Comparison of ENCODE assay signal across 9 mouse cellular contexts in genomic region chr1:54747785-54748420, GRCm38 (mm10).
A peak's percentile ranks its signal among the peaks of the same experiment; 100 is the strongest.
DNase-seq lines count a peak whose midpoint lies in the region; ATAC-seq and TF ChIP-seq lines count a peak whose summit lies in the region.
"Had no signal": no experiment of that assay in that cellular context is flagged by ENCODE, and none has a peak within 500 bp of the region (broad histone marks: within the 10 kb centered on the region; RNA-seq: fewer than 3 reads in every experiment).

No protein-coding gene starts in this region.

- no peak overlapping the region for H3K4me3 ChIP-seq in liver, postnatal 0 days (ENCODE audit: low read depth, low read length)
- H3K4me3 ChIP-seq in intestine, embryonic 15.5 days (replicated peaks), result no peak overlapping the region
- H3K4me3 ChIP-seq in hindbrain, embryonic 11.5 days (ENCODE audit: low read depth, low read length), result no peak overlapping the region
- H3K4me3 ChIP-seq: midbrain, embryonic 12.5 days had no signal

- no peaks in the 10 kb centered on the region for H3K9me3 ChIP-seq in liver, postnatal 0 days (ENCODE audit: low read length)
- no peaks in the 10 kb centered on the region for H3K9me3 ChIP-seq in intestine, embryonic 15.5 days
- H3K9me3 ChIP-seq in hindbrain, embryonic 11.5 days (ENCODE audit: control insufficient read depth, low read length), result no peaks in the 10 kb centered on the region
- H3K9me3 ChIP-seq: midbrain, embryonic 12.5 days had no signal

- no peak overlapping the region for H3K27ac ChIP-seq in liver, postnatal 0 days (ENCODE audit: low read depth)
- H3K27ac ChIP-seq in intestine, embryonic 15.5 days, result no peak overlapping the region
- no peak overlapping the region for H3K27ac ChIP-seq in hindbrain, embryonic 11.5 days (ENCODE audit: low read depth, low read length)
- H3K27ac ChIP-seq: midbrain, embryonic 12.5 days had no signal

- H3K27me3 ChIP-seq in liver, postnatal 0 days (ENCODE audit: insufficient read depth, low read length), result no peaks in the 10 kb centered on the region
- H3K27me3 ChIP-seq in intestine, embryonic 15.5 days (replicated peaks), result no peaks in the 10 kb centered on the region
- H3K27me3 ChIP-seq in hindbrain, embryonic 11.5 days (ENCODE audit: control insufficient read depth, insufficient read depth, low read length), result no peaks in the 10 kb centered on the region
- H3K27me3 ChIP-seq: midbrain, embryonic 12.5 days had no signal

- no peak for TF ChIP-seq EP300 in liver, postnatal 0 days (IDR thresholded peaks at IDR 0.05; ENCODE audit: low read depth)

- no peak for TF ChIP-seq CTCF in liver, postnatal 0 days (IDR thresholded peaks at IDR 0.05; ENCODE audit: low read depth)

- H3K36me3 ChIP-seq in liver, postnatal 0 days (replicated peaks; ENCODE audit: insufficient read depth, low read length), result peaks cover 3% of the 10 kb centered on the region; the same call in 1 of the 2 replicates
- no peaks in the 10 kb centered on the region for H3K36me3 ChIP-seq in intestine, embryonic 15.5 days
- H3K36me3 ChIP-seq in hindbrain, embryonic 11.5 days (ENCODE audit: control insufficient read depth, insufficient read depth, low read length), result no peaks in the 10 kb centered on the region
- H3K36me3 ChIP-seq: midbrain, embryonic 12.5 days had no signal

- no peak overlapping the region for H3K4me2 ChIP-seq in liver, postnatal 0 days (ENCODE audit: low read depth, low read length)
- H3K4me2 ChIP-seq in intestine, embryonic 15.5 days (replicated peaks), result no peak overlapping the region
- H3K4me2 ChIP-seq in hindbrain, embryonic 11.5 days (replicated peaks; ENCODE audit: low read depth, low read length), result no peak overlapping the region
- H3K4me2 ChIP-seq: midbrain, embryonic 12.5 days had no signal

- ATAC-seq in liver, postnatal 0 days, result no peak
- ATAC-seq in common myeloid progenitor, adult 5-6 weeks (replicated peaks; ENCODE audit: low read depth, poor library complexity, severe bottlenecking), result peak; percentile 86
- ATAC-seq in intestine, embryonic 15.5 days, result peak; percentile 88
- no peak for ATAC-seq in hindbrain, embryonic 11.5 days (ENCODE audit: low FRiP score)

- DNase-seq in liver, result peak; percentile 11
- DNase-seq in liver, postnatal 0 days, result no peak
- DNase-seq in skeletal muscle tissue, adult 2 months (ENCODE audit: low read depth, low spot score), result peak; percentile 59
- no peak for DNase-seq in spleen, postnatal 10 days (ENCODE audit: low spot score in 2 of 2)
- DNase-seq in hindbrain, embryonic 11.5 days (ENCODE audit: low spot score), result no peak
- DNase-seq in cerebellum, postnatal 25 days, result no peak

- H3K4me1 ChIP-seq in liver, postnatal 0 days (ENCODE audit: insufficient read depth), result no peaks in the 10 kb centered on the region
- H3K4me1 ChIP-seq in intestine, embryonic 15.5 days (replicated peaks), result peaks cover 6% of the 10 kb centered on the region; the same call in 1 of the 2 replicates
- no peaks in the 10 kb centered on the region for H3K4me1 ChIP-seq in hindbrain, embryonic 11.5 days (replicated peaks; ENCODE audit: control insufficient read depth, insufficient read depth, low read length)
- H3K4me1 ChIP-seq: midbrain, embryonic 12.5 days had no signal

- H3K9ac ChIP-seq in liver, postnatal 0 days (replicated peaks), result no peak overlapping the region
- H3K9ac ChIP-seq in intestine, embryonic 15.5 days, result no peak overlapping the region
- no peak overlapping the region for H3K9ac ChIP-seq in hindbrain, embryonic 11.5 days (ENCODE audit: low read depth, low read length)
- H3K9ac ChIP-seq: midbrain, embryonic 12.5 days had no signal

- WGBS in liver, postnatal 0 days (ENCODE audit: insufficient replicate concordance), result 31% methylated on average over 8 of the region's 8 CpGs
- WGBS in intestine, embryonic 15.5 days, result 16% methylated on average over 8 of the region's 8 CpGs
- WGBS in hindbrain, embryonic 11.5 days, result 79% methylated on average over 8 of the region's 8 CpGs

Comparison
In these comparisons a context has a peak if more than half of its experiments do, and no peak if none do; other contexts are left out.
1. DNase-seq: peak in liver (single experiment) and skeletal muscle tissue, adult 2 months (single experiment); none in liver, postnatal 0 days (single experiment), spleen, postnatal 10 days (0 of 2), hindbrain, embryonic 11.5 days (single experiment) and cerebellum, postnatal 25 days (0 of 2).
2. ATAC-seq: peak in common myeloid progenitor, adult 5-6 weeks (single experiment) and intestine, embryonic 15.5 days (single experiment); none in liver, postnatal 0 days (single experiment) and hindbrain, embryonic 11.5 days (single experiment).